Mouse (Mus musculus) G1E (cell line): ENCODE results near the gene Hist1h4d.

Experiments
- CTCF ChIP-seq: IDR thresholded peaks from 2 replicates; pipeline ENCODE4 v1.5.1; 2012; ENCODE audit warnings: low read depth, low read length, inconsistent platforms, mixed read lengths
- GATA1 ChIP-seq: IDR thresholded peaks from 2 replicates; pipeline ENCODE4 v1.6.1; 2012; ENCODE audit warnings: borderline replicate concordance, low read length, inconsistent platforms, mixed read lengths
- GATA2 ChIP-seq: IDR thresholded peaks from 2 replicates; pipeline ENCODE4 v1.6.1; 2012; ENCODE audit warnings: low read depth, low read length, inconsistent platforms, borderline replicate concordance
- TAL1 ChIP-seq: conservative IDR thresholded peaks from 2 replicates; pipeline ENCODE4 v1.6.1; 2012; ENCODE audit warnings: low read depth, low read length, inconsistent platforms, mixed read lengths

DNA sequence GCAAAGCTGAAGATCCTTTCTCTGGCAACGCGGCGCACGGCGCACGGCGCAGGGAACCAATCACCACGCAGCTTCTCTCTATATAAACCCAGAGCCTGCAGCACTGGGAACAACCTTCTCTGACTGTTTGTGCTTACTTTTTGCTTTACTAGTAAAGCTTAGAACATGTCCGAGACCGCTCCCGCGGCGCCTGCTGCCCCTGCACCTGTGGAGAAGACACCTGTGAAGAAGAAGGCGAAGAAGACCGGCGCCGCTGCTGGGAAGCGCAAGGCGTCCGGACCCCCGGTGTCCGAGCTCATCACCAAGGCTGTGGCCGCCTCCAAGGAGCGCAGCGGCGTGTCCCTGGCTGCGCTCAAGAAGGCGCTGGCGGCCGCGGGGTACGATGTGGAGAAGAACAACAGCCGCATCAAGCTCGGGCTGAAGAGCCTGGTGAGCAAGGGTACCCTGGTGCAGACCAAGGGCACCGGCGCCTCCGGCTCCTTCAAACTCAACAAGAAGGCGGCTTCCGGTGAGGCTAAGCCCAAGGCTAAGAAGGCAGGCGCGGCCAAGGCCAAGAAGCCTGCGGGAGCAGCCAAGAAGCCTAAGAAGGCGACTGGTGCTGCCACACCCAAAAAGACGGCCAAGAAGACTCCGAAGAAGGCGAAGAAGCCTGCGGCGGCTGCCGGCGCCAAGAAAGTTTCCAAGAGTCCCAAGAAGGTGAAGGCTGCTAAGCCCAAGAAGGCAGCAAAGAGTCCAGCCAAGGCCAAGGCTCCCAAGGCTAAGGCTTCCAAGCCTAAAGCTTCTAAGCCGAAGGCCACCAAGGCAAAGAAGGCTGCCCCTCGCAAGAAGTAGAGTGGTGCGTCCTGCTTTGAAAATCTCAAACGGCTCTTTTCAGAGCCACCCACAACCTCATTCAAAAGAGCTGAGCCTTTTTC, 26.2 kb upstream of the Hist1h4d start:
- TF ChIP-seq CTCF (no peak), TAL1 (no peak), GATA1 (no peak), GATA2 (no peak)
